Mouse (Mus musculus) bone marrow macrophage, adult 2 months (primary cell): ENCODE data around the gene AC109138.7. TPM values are rescaled to one million over a fixed set of nuclear protein-coding genes. Genes with fewer than 3 reads are reported as not detected.
A peak's percentile ranks its signal among the peaks of the same experiment; 100 is the strongest.

Experiments used
- H3K27ac ChIP-seq: 2 replicates; pipeline ENCODE4 v1.5.1; 2012; ENCODE audit warnings: low read depth, low read length; ENCODE audit not compliant: insufficient read depth
- H3K4me1 ChIP-seq: 2 replicates; pipeline ENCODE4 v1.6.1; 2012; ENCODE audit warnings: low read length; ENCODE audit not compliant: control insufficient read depth, insufficient read depth
- H3K4me3 ChIP-seq: 2 replicates; pipeline ENCODE4 v1.5.1; 2012; ENCODE audit warnings: mild to moderate bottlenecking, low read length, moderate library complexity; ENCODE audit not compliant: insufficient read depth
- CTCF ChIP-seq: IDR thresholded peaks from 2 replicates; pipeline ENCODE4 v1.5.1; 2012; ENCODE audit warnings: low read depth, mild to moderate bottlenecking, low read length, moderate library complexity
- POLR2A ChIP-seq: IDR thresholded peaks from 2 replicates; pipeline ENCODE4 v1.6.1; 2012; ENCODE audit warnings: mild to moderate bottlenecking, low read depth, low read length, borderline replicate concordance
- polyA plus RNA-seq: library from polyadenylated mRNA; stranded (reverse); fragments of >200 nt; gene quantifications from 2 replicates; pipeline ENCODE4 v1.2.4, GENCODE M21; 2012; ENCODE audit not compliant: missing spikeins, insufficient read depth, insufficient read length

AC109138.7 gene
- polyA plus RNA-seq, 1 experiment, result not detected

DNA sequence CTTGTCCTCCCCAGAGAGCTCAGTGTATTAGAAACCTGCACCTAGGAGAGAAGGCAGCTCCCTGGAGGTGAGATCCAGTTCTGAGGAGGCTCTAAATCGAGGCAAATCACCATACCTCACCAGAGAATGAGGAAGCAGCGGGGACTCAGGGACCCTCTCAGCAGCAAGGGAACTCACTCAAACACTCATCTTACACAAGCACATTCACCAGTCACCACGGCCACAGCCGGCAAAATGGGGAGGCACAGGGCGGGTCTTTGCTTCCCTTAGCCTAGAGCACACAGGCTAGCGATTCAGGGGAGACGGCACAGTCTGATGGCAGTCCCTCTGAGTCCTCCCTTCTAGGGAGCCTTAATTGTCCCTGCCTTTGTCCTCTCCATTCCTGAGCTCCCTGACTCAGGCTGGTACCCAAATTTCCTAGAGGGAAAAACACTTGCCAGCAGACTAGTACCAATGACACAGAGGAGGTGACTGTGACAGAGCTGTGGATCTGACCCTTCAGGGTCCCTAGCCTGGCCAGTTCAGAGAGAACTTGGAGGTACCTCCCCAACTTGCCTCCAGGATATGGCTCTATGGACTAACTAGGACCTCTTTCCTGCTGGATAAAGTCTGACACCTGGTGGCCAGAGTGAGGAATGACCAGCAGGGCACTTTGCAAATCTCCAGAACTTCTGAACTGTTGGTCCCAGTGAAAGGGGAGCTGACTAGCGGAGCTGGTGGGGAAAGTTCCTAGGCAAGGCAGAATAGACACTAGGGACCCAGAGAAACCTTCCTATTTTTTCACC lies 13.9 kb downstream of the AC109138.7 start:
- Histone ChIP-seq H3K4me3 (no peak overlapping the region), H3K4me1 (peaks cover 23% of the 10 kb centered on the region), H3K27ac (no peak overlapping the region)
- TF ChIP-seq CTCF, result peak; percentile 70
- no peak for TF ChIP-seq POLR2A

DNA sequence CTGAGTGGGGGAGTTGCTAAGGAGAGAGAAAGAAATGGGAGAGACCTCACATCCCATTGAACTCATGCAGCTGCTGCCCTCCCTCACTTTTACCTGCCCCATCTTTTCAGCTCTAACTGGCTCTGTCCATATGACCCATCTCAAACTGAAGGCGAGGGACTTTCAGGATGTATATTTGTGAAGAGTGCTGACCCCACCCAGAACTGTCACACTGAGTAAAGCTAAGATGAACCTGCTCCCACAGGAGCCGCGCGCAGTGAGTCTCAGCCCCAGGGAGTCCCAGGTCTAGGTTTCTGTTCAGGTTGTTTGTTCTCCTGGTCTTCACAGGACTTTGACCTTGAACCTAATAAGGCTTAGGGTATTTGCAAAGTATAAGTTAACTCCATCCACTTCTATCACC lies 14.7 kb downstream of the AC109138.7 start:
- no peak overlapping the region for H3K27ac ChIP-seq
- peaks cover 24% of the 10 kb centered on the region for H3K4me1 ChIP-seq
- H3K4me3 ChIP-seq, result no peak overlapping the region
- no peak for TF ChIP-seq POLR2A
- no peak for TF ChIP-seq CTCF

- H3K4me3 ChIP-seq, result no peak overlapping the region
- no peak overlapping the region for H3K27ac ChIP-seq
- TF ChIP-seq POLR2A (no peak), CTCF (no peak)
- H3K4me1 ChIP-seq, result peaks cover 24% of the 10 kb centered on the region
These were observed 15.4 kb downstream of the AC109138.7 start for GRCm38 (mm10) chr19:4229451-4230076.

DNA sequence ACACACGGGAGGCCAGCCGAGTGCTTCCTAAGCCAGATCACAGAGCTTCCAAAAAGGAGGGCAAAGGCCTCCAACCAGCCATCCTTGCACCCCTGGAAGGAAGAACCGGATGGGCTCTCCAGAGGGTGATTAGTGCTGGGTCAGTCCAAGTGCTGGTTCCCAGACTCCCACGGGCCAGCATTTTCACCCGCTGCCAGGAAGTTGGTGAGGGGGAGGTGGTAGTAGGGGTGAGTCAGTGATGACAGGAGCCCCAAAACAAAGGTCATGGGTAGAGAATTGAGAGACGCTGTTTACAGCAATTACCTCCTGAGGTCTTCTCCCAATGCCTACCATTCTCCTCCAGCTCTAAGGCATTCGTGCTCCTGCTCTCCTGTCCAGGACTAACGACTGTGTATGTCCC lies 16.3 kb downstream of the AC109138.7 start:
- no peak overlapping the region for H3K4me3 ChIP-seq
- H3K27ac ChIP-seq, result peak overlapping the region; percentile 93
- peaks cover 24% of the 10 kb centered on the region for H3K4me1 ChIP-seq
- no peak for TF ChIP-seq POLR2A
- no peak for TF ChIP-seq CTCF

- TF ChIP-seq POLR2A, result no peak; the same call in 1 of the 2 replicates
- no peak for TF ChIP-seq CTCF
- Histone ChIP-seq H3K4me1 (peaks cover 24% of the 10 kb centered on the region), H3K27ac (peak within 1 kb of the TSS; percentile 94), H3K4me3 (peak within 1 kb of the TSS; percentile 56)
These were observed 17.4 kb downstream of the AC109138.7 start, which contains the start of gene Pold4 for GRCm38 (mm10) chr19:4231253-4232185. Gene Pold4 (plus strand): TSS chr19:4231899.

DNA sequence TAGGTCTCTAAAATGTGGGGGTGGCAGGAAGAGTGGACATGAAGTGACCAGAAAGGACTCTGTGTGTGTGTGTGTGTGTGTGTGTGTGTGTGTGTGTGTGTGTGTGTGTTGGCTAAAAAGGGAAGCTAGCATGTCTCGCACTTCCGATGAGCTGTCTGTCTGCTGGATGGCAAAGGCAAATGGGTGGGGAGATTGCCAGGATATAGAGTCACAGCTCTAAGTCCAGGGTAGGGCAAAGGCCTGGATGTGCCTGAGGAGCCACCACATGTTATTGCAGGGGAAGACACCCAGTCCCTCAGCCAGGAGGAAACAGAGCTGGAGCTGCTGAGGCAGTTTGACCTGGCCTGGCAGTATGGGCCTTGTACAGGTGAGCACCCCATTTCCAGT lies 18.0 kb downstream of the AC109138.7 start:
- H3K27ac ChIP-seq, result peak overlapping the region; percentile 94
- peak overlapping the region; percentile 56 for H3K4me3 ChIP-seq
- TF ChIP-seq CTCF, result no peak
- no peak for TF ChIP-seq POLR2A
- H3K4me1 ChIP-seq, result peaks cover 24% of the 10 kb centered on the region

- Histone ChIP-seq H3K27ac (peak overlapping the region; percentile 94), H3K4me3 (peak overlapping the region; percentile 56), H3K4me1 (peaks cover 24% of the 10 kb centered on the region)
- TF ChIP-seq POLR2A (no peak), CTCF (no peak)
These were observed 18.5 kb downstream of the AC109138.7 start for GRCm38 (mm10) chr19:4232651-4233050.

DNA sequence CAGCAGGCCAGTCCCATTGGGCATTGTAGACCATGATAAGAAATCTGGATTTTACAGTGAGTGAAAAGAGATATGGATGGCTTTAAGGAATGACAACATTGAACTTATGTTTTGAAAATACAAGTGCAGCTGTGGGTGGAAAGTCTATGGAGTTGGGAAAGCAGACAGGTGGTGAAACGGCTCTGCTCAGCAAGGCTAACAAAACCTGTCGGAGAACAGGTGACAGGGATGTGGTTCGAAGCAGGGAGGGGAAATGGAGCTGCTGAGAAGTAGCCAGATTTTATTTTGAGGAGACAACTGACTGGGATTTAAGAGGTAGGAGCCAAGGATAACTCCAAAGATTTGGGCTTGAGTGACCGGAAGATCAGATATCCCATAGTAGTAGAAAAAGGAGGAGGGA lies 20.4 kb downstream of the AC109138.7 start:
- H3K4me3 ChIP-seq, result no peak overlapping the region
- H3K4me1 ChIP-seq, result peaks cover 24% of the 10 kb centered on the region
- TF ChIP-seq CTCF, result no peak
- TF ChIP-seq POLR2A, result no peak
- H3K27ac ChIP-seq, result no peak overlapping the region

GRCm38 (mm10) chr19:4240247-4240668 lies 26.1 kb downstream of the AC109138.7 start:
- Histone ChIP-seq H3K4me3 (no peak overlapping the region), H3K4me1 (no peaks in the 10 kb centered on the region), H3K27ac (no peak overlapping the region)
- TF ChIP-seq POLR2A (no peak), CTCF (no peak)

- Histone ChIP-seq H3K4me3 (no peak overlapping the region), H3K27ac (no peak overlapping the region)
- TF ChIP-seq POLR2A, result no peak
- no peak for TF ChIP-seq CTCF
These were observed 28.3 kb downstream of the AC109138.7 start for GRCm38 (mm10) chr19:4242416-4242815.

More at GRCm38 (mm10) chr19:4242416-4242815, 28.3 kb downstream of the AC109138.7 start:
- H3K4me1 ChIP-seq, result no peaks in the 10 kb centered on the region
